Mouse (Mus musculus): ENCODE data around the gene Dazap1. TPM values are rescaled to one million over a fixed set of nuclear protein-coding genes. Genes with fewer than 3 reads are reported as not detected.

Gene Dazap1
- total and polyA plus RNA-seq, 3 experiments: 159 to 236 TPM; not detected in 1

DNA sequence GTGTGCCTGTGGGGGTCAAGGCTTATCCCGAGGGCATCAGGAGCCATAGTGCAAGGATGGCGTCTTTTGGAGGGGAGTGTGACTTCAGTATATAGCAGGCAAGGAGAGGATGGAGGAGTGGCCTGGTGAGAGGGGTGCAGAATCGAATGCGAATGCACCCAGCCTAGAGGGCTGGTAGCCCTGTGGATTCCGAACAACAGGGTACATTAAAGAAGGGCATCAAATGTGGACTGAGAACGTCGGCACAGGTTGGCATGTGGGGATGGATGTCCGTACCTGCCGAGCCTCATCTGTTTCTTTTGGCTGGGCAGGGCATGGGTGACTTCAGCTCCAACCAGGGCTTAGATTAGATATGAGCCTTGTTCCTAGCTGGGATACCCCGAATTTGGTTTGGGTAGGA, 38.5 kb downstream of the Dazap1 start:
- H3K36me3 ChIP-seq (ENCODE audit: control insufficient read depth in 1 of 2, insufficient read depth in 2 of 2, low read length in 2 of 2): no peaks in the 10 kb centered on the region
- H3K27me3 ChIP-seq (ENCODE audit: control insufficient read depth in 1 of 2, insufficient read depth in 2 of 2, low read length in 2 of 2): no peaks in the 10 kb centered on the region
- no peak overlapping the region for H3K9ac ChIP-seq (ENCODE audit: control insufficient read depth, low read depth, low read length, poor library complexity, severe bottlenecking)
- peaks cover 0 to 11% of the 10 kb centered on the region in 2 experiments; a peak in 2 of 4 replicates for H3K4me1 ChIP-seq (ENCODE audit: control insufficient read depth in 1 of 2, insufficient read depth in 2 of 2, low read length in 2 of 2)
- DNase-seq (ENCODE audit: low read depth, low spot score): no peak
- TF ChIP-seq MXI1 (IDR thresholded peaks at IDR 0.05; ENCODE audit: low read depth, low read length): no peak
- TF ChIP-seq CHD1 (IDR thresholded peaks at IDR 0.05; ENCODE audit: low read depth, low read length): no peak
- TF ChIP-seq NRF1 (IDR thresholded peaks at IDR 0.05; ENCODE audit: insufficient read depth, low read depth, low read length, poor library complexity, severe bottlenecking): no peak
- TF ChIP-seq TAL1 (IDR thresholded peaks at IDR 0.05; ENCODE audit: low read length): no peak
- no peak for TF ChIP-seq MAX (IDR thresholded peaks at IDR 0.05; ENCODE audit: low read length)
- no peak for TF ChIP-seq TBP (IDR thresholded peaks at IDR 0.05; ENCODE audit: low read depth, low read length)
- no peak for TF ChIP-seq MEF2A (IDR thresholded peaks at IDR 0.05; ENCODE audit: extremely low read depth, insufficient replicate concordance, low read depth, low read length, poor library complexity, severe bottlenecking)
- no peak for TF ChIP-seq NELFE (IDR thresholded peaks at IDR 0.05; ENCODE audit: low read depth, low read length)
- TF ChIP-seq ZNF384 (IDR thresholded peaks at IDR 0.05; ENCODE audit: low read depth, low read length): no peak
- TF ChIP-seq JUND (IDR thresholded peaks at IDR 0.05; ENCODE audit: low read depth, low read length): no peak
- no peak for TF ChIP-seq SMC3 (IDR thresholded peaks at IDR 0.05; ENCODE audit: low read depth, low read length)
- TF ChIP-seq POLR2AphosphoS5 (IDR thresholded peaks at IDR 0.05; ENCODE audit: borderline replicate concordance, low read depth, low read length): no peak
- TF ChIP-seq CHD2 (IDR thresholded peaks at IDR 0.05; ENCODE audit: low read length): no peak
- H3K79me2 ChIP-seq (ENCODE audit: control insufficient read depth, insufficient read depth, low read length, poor library complexity): no peaks in the 10 kb centered on the region
- H3K9me3 ChIP-seq (replicated peaks; ENCODE audit: insufficient read depth, low read length): no peaks in the 10 kb centered on the region
- no peak overlapping the region for H3K27ac ChIP-seq (ENCODE audit: control insufficient read depth, low read depth, low read length)
- H3K4me3 ChIP-seq (ENCODE audit: control insufficient read depth in 1 of 2, insufficient read depth in 1 of 2, low read depth in 2 of 2, low read length in 2 of 2): no peak overlapping the region

DNA sequence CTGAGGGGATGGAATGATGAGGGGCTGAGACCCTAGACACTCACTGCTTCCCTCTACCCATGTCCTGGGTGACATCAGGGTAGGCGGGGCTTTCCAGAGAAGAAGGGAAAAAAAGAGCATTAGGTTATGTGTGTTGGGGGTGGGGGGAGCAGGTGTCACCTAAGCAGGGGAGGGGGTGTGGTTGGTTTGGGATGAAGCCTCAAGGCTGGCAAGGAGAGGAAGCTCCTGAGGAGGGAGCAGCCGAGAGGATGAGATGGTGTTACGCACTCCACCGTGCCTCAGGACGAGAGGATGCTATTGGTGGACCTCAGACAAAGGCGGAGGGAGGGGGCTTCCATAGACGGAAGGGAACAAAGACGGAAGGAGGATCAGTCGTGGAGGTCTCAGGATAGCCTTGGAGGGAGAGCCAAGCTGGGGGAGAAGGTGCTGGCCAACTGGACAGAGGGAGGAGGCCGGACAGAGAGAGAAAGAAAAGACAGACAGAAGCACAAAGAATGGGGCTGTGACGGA, 39.4 kb downstream of the Dazap1 start:
- DNase-seq (ENCODE audit: low read depth, low spot score): no peak
- Histone ChIP-seq H3K4me3 (ENCODE audit: control insufficient read depth in 1 of 2, insufficient read depth in 1 of 2, low read depth in 2 of 2, low read length in 2 of 2) (no peak overlapping the region), H3K36me3 (ENCODE audit: control insufficient read depth in 1 of 2, insufficient read depth in 2 of 2, low read length in 2 of 2) (no peaks in the 10 kb centered on the region), H3K4me1 (ENCODE audit: control insufficient read depth in 1 of 2, insufficient read depth in 2 of 2, low read length in 2 of 2) (peaks cover 0 to 13% of the 10 kb centered on the region in 2 experiments; a peak in 2 of 4 replicates), H3K27ac (ENCODE audit: control insufficient read depth, low read depth, low read length) (no peak overlapping the region), H3K9me3 (replicated peaks; ENCODE audit: insufficient read depth, low read length) (no peaks in the 10 kb centered on the region), H3K9ac (ENCODE audit: control insufficient read depth, low read depth, low read length, poor library complexity, severe bottlenecking) (no peak overlapping the region), H3K27me3 (ENCODE audit: control insufficient read depth in 1 of 2, insufficient read depth in 2 of 2, low read length in 2 of 2) (no peaks in the 10 kb centered on the region), H3K79me2 (ENCODE audit: control insufficient read depth, insufficient read depth, low read length, poor library complexity) (no peaks in the 10 kb centered on the region)
- TF ChIP-seq RCOR1 (IDR thresholded peaks at IDR 0.05; ENCODE audit: low read depth, low read length) (no peak), HCFC1 (IDR thresholded peaks at IDR 0.05; ENCODE audit: low read depth, low read length) (no peak), MEF2A (IDR thresholded peaks at IDR 0.05; ENCODE audit: extremely low read depth, insufficient replicate concordance, low read depth, low read length, poor library complexity, severe bottlenecking) (no peak), ZMIZ1 (IDR thresholded peaks at IDR 0.05; ENCODE audit: low read depth, low read length) (no peak)

Measured in MEL (cell line).